Mouse (Mus musculus): ENCODE results near the gene Treh. TPM values are rescaled to one million over a fixed set of nuclear protein-coding genes. Genes with fewer than 3 reads are reported as not detected.
"Not testable (repeated sequence)": the region's sequence is repeated elsewhere in the genome, so short reads cannot be mapped to it uniquely, and the experiment has no call there.

Treh gene
- total RNA-seq (2021), result not detected
- long read RNA-seq, result 0 reads

- no peak for DNase-seq (ENCODE audit: low spot score in 2 of 2)
These were observed at the start of gene Treh for GRCm38 (mm10) chr9:44673005-44673404. Gene Treh, plus strand, starts transcription at chr9:44673233.

GRCm38 (mm10) chr9:44624390-44624789 lies 48.6 kb upstream of the Treh start:
- no peak for DNase-seq (ENCODE audit: low spot score in 2 of 2)

GRCm38 (mm10) chr9:44626268-44626667 lies 46.8 kb upstream of the Treh start:
- DNase-seq (ENCODE audit: low spot score in 2 of 2), result no peak

- DNase-seq (ENCODE audit: low spot score in 2 of 2), result peak in 1 of 2 experiments; percentile 44
These were observed 35.4 kb upstream of the Treh start for GRCm38 (mm10) chr9:44637551-44638169.

- DNase-seq (ENCODE audit: low spot score in 2 of 2), result not testable (repeated sequence)
These were observed 34.3 kb upstream of the Treh start for GRCm38 (mm10) chr9:44638726-44639125.

- DNase-seq (ENCODE audit: low spot score in 2 of 2), result not testable (repeated sequence)
These were observed 33.0 kb upstream of the Treh start for GRCm38 (mm10) chr9:44640028-44640427.

- no peak for DNase-seq (ENCODE audit: low spot score in 2 of 2)
These were observed 32.2 kb upstream of the Treh start for GRCm38 (mm10) chr9:44640646-44641357.

GRCm38 (mm10) chr9:44641616-44642015 lies 31.4 kb upstream of the Treh start:
- DNase-seq (ENCODE audit: low spot score in 2 of 2), result no peak

- no peak for DNase-seq (ENCODE audit: low spot score in 2 of 2)
These were observed 29.9 kb upstream of the Treh start for GRCm38 (mm10) chr9:44643103-44643502.

- DNase-seq (ENCODE audit: low spot score in 2 of 2), result no peak
These were observed 28.8 kb upstream of the Treh start for GRCm38 (mm10) chr9:44644186-44644585.

- no peak for DNase-seq (ENCODE audit: low spot score in 2 of 2)
These were observed 27.6 kb upstream of the Treh start for GRCm38 (mm10) chr9:44645481-44645880.

- DNase-seq (ENCODE audit: low spot score in 2 of 2), result no peak
These were observed 27.1 kb upstream of the Treh start for GRCm38 (mm10) chr9:44645924-44646323.

- no peak for DNase-seq (ENCODE audit: low spot score in 2 of 2)
These were observed 26.7 kb upstream of the Treh start for GRCm38 (mm10) chr9:44646366-44646765.

- DNase-seq (ENCODE audit: low spot score in 2 of 2), result no peak
These were observed 26.0 kb upstream of the Treh start for GRCm38 (mm10) chr9:44647026-44647425.

GRCm38 (mm10) chr9:44647656-44648055 lies 25.4 kb upstream of the Treh start:
- no peak for DNase-seq (ENCODE audit: low spot score in 2 of 2)

GRCm38 (mm10) chr9:44648881-44649281 lies 24.2 kb upstream of the Treh start:
- DNase-seq (ENCODE audit: low spot score in 2 of 2), result no peak

- DNase-seq (ENCODE audit: low spot score in 2 of 2), result peak; percentile 76 to 83
These were observed 21.0 kb upstream of the Treh start for GRCm38 (mm10) chr9:44652027-44652426.

- DNase-seq (ENCODE audit: low spot score in 2 of 2), result no peak
These were observed 19.1 kb upstream of the Treh start for GRCm38 (mm10) chr9:44653896-44654295.

- peak; percentile 64 to 69 for DNase-seq (ENCODE audit: low spot score in 2 of 2)
These were observed 17.7 kb upstream of the Treh start for GRCm38 (mm10) chr9:44655098-44656066.

- DNase-seq (ENCODE audit: low spot score in 2 of 2), result no peak
These were observed 9.3 kb upstream of the Treh start for GRCm38 (mm10) chr9:44663706-44664105.

GRCm38 (mm10) chr9:44671416-44671815 lies 1.6 kb upstream of the Treh start:
- DNase-seq (ENCODE audit: low spot score in 2 of 2), result no peak

Measured in layer of hippocampus, postnatal 10 days (tissue).